In genomic region chr14:47771496-47771895, GRCm38 (mm10) we compare ENCODE assay signal across 17 mouse cellular contexts.
"Had no signal": no experiment of that assay in that cellular context is flagged by ENCODE, and none has a peak within 500 bp of the region (broad histone marks: within the 10 kb centered on the region; RNA-seq: fewer than 3 reads in every experiment).

No protein-coding gene starts in this region.

- H3K9me3 ChIP-seq: neural tube, embryonic 12.5 days; neural tube, embryonic 13.5 days; neural tube, embryonic 15.5 days; stomach, embryonic 15.5 days had no signal

- H3K4me1 ChIP-seq: neural tube, embryonic 13.5 days; stomach, embryonic 15.5 days had no signal

- H3K36me3 ChIP-seq: neural tube, embryonic 12.5 days; neural tube, embryonic 13.5 days; neural tube, embryonic 15.5 days; stomach, embryonic 15.5 days had no signal

- DNase-seq: retina, postnatal 1 day; right cerebral cortex, adult 18-20 months; right cerebral cortex, postnatal 14 days; right cerebral cortex, postnatal 25 days; right cerebral cortex, postnatal 4 days; spleen, adult 18-20 months; thymus, adult 18-20 months; thymus, adult 2 months; thymus, postnatal 14 days; thymus, postnatal 25 days; thymus, postnatal 36 days; thymus, postnatal 4 days had no signal

- H3K27me3 ChIP-seq: neural tube, embryonic 12.5 days; neural tube, embryonic 13.5 days; neural tube, embryonic 15.5 days; stomach, embryonic 15.5 days had no signal

- H3K4me2 ChIP-seq: neural tube, embryonic 12.5 days; neural tube, embryonic 13.5 days; neural tube, embryonic 15.5 days; stomach, embryonic 15.5 days had no signal

- H3K27ac ChIP-seq: neural tube, embryonic 12.5 days; neural tube, embryonic 13.5 days; neural tube, embryonic 15.5 days; stomach, embryonic 15.5 days; stomach, postnatal 0 days had no signal

- H3K9ac ChIP-seq: neural tube, embryonic 12.5 days; neural tube, embryonic 13.5 days; neural tube, embryonic 15.5 days; stomach, embryonic 15.5 days had no signal

- H3K4me3 ChIP-seq: neural tube, embryonic 12.5 days; neural tube, embryonic 13.5 days; neural tube, embryonic 15.5 days; stomach, embryonic 15.5 days had no signal
